Mouse (Mus musculus): ENCODE measurements around the gene Shisa6. TPM values are rescaled to one million over a fixed set of nuclear protein-coding genes. Genes with fewer than 3 reads are reported as not detected.
A peak's percentile ranks its signal among the peaks of the same experiment; 100 is the strongest.
"Not testable (repeated sequence)": the region's sequence is repeated elsewhere in the genome, so short reads cannot be mapped to it uniquely, and the experiment has no call there.

Gene Shisa6
- total RNA-seq, 2 experiments from 2014 or later = 0.07 to 0.46 TPM

GRCm38 (mm10) chr11:66482501-66482900 is 43.3 kb downstream of the Shisa6 start:
- DNase-seq = no peak

DNA sequence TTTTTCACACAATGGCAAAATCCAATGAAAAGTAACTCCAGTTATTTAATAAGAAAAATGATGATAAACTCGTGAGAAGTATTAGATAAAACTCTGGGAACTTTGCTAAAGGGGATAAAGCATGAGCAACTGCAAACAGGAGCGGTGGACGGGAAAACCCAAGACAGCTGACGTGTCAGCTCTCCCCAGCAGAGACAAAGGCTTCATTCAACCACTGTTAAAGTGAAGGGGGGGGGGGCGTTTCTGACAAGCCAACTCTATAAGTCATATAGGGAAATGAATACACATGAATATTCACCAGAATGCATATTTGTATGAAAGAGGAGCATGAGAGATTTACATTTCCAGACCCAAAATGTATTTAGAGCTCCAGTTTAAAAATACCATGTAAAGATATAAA is 83.1 kb downstream of the Shisa6 start:
- no peak for DNase-seq

DNA sequence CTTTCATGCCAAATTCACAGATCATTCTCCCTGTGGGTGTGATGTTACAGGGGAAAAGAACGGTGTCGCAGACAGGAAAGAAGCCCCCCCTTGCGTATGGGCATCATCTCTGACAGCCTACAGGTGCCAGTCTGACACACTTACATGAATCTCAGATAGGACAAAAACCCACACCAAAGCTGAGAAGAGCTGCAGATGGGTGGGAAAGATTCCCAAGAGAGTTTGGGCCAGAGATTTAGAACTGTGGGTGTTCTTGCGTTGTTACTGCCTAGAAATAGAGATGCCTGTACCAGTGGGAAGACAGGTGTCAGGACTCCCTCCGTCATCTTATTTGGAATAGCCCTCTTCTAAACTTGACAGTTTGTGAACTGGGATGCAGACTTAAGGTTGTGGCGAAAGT is 99.6 kb downstream of the Shisa6 start:
- no peak for DNase-seq

- DNase-seq = no peak
These were observed 107.5 kb downstream of the Shisa6 start for GRCm38 (mm10) chr11:66418216-66418615.

DNA sequence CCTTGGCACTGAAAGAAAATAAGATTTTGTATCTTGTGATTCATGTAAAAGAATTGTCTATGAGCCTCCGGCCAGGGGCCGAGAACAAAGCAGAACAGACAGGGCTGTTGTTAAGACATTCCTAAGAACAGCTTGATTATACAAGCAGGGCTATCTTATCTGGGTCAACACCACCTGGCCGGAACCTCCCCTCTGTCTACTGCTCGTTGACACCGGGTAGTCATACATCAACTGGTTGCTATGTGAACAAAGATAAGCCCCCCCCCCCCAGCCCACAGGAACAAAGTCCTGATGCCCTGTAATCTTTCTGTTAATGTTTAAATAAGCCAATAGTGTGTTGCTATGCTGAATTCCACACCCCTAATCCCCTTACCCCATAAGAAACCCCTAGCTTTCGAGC is 117.0 kb downstream of the Shisa6 start:
- DNase-seq = not testable (repeated sequence)

DNA sequence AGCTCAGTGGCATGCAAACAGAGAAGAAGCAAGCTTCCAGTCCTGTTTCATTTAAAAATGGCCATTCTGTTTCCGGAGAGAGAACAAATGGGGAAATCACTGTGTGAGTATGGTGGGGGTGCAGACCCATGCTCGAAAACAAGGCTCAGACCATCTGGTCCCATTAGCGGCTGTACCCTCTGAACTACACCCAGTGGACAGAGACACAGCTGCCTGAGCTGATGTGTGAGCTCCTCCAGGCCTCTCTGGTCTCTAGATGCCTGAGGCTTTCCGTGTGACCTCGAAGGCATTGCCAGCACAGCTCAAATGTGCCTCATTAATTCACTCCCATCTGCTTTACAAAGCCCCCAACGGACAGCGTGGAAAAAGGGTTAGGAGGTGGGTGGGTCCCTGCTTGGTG is 125.7 kb downstream of the Shisa6 start:
- no peak for DNase-seq

DNA sequence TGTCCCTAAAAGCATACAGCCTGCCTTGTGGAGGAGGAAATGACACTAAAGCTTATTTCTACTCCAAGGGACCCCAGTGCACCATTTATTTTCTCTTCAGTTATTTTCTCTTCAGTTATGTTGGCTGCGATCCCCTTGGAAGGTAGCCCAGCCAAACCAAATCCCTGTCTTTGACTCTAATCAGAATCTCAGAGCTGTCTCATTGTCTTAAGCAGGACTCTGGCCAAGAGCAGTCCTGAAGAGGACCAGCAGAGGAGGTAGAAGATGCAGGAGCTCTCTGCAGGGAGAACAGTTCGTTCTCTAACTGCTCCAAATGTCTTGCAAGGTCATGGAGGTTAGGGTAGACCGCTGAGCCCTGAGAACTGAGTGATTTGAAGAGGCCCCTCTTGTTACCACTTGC is 138.2 kb downstream of the Shisa6 start:
- DNase-seq = peak in 1 of 2 experiments; percentile 1

- DNase-seq = no peak
These were observed 154.0 kb downstream of the Shisa6 start for GRCm38 (mm10) chr11:66371796-66372195.

- DNase-seq = no peak
These were observed 156.0 kb downstream of the Shisa6 start for GRCm38 (mm10) chr11:66369764-66370163.

- no peak for DNase-seq
These were observed 158.7 kb downstream of the Shisa6 start for GRCm38 (mm10) chr11:66366809-66367685.

- DNase-seq = no peak
These were observed 166.0 kb downstream of the Shisa6 start for GRCm38 (mm10) chr11:66359811-66360210.

DNA sequence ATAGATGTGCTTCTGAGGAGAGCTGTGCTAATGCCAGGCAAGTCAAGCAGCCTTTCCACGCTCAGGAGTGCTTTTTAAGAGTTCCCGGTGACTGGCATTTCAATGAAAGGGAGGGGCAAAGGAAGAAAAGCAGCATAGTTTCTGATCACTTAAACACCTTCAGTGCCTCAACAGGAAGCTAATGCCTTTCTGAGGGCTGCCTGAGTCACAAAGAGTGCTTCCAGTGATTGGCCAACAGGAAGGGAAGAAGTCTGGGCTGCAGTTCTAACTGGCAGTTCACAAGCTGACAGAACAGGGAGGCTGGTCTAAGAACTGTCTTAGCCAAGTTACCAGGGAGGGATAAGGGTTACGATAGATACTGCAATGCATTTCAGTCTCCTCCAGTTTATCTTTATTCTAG is 180.9 kb downstream of the Shisa6 start:
- DNase-seq = no peak

DNA sequence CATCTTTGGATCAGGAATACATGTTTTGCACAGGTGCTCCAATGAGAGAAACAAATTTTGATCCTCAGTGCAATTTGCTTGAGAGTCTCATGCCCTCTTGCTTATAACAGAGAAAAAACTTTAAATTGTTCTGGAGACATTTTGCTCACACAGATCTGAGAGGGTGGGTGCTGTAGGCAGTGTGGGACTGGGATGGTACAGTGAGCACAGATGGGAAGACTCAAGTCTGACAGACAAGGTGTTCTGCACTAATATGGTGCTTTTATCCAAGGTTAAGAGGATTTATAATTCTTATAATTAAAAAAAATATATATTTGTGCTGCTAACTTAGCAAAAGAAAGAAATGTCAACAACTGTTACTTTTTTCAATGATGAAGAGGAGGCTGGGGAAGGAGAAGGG is 189.5 kb downstream of the Shisa6 start:
- DNase-seq = no peak

- DNase-seq = no peak
These were observed 213.0 kb downstream of the Shisa6 start for GRCm38 (mm10) chr11:66312764-66313163.

DNA sequence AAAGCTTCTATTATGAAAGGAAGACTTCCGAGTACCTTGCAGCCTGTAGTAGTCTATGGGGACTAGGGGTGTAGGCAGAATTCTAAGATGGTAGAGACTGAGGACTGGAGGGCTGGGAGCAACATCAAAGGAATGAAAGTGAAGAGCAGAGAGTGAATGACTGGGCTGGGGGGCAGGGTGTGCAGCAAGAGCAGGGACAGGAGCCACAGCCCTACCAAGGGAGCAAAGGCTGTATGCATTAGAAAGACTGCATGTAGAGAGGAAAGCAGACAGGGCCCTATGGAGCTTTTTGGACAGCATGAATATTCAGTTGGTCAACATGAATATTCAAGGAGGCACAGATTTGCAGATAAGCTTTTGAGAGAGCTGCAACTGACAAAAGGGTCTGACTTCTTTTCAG is 221.4 kb downstream of the Shisa6 start:
- no peak for DNase-seq

- DNase-seq = no peak
These were observed 251.1 kb downstream of the Shisa6 start for GRCm38 (mm10) chr11:66274707-66275081.

DNA sequence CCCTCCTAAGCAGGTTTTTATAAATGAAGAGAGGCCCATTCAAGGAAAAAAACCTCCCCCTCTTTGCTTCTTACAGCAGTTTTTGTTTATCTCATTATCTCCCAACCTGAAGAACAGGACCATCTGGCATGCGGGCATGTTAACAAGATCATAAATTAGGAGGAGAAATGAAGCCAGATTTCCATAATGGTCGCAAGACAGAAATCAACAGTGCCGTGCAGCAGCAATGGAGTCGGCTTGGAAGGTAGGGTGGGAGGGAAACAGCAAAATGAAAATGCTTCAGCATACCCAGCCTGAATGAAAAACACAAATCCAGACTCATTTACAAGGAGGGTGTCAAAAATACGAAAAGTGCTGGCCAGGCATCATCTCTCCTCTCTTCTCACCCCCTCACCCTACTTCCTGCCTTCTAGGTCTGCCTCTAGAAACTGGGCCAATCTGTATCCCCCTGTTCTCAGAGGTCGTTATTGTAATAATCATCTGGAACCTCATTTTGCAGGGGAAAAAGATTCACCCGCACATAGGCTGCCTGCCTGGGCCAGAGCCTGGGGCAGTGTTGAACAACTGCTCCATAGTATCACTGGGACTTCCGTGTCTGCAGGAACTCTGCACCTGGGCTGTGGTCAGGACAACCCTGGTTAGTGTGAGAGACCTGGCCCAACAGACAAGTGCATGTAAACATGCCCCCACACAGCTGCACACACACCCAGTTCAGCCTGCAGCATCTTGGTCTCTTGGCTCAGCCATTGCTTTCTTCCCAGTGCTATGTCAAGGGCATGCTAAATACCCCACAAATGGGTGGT is 251.7 kb downstream of the Shisa6 start:
- no peak for DNase-seq

- DNase-seq = no peak
These were observed 258.7 kb downstream of the Shisa6 start for GRCm38 (mm10) chr11:66267029-66267428.

- no peak for DNase-seq
These were observed 260.3 kb downstream of the Shisa6 start for GRCm38 (mm10) chr11:66265336-66265990.

DNA sequence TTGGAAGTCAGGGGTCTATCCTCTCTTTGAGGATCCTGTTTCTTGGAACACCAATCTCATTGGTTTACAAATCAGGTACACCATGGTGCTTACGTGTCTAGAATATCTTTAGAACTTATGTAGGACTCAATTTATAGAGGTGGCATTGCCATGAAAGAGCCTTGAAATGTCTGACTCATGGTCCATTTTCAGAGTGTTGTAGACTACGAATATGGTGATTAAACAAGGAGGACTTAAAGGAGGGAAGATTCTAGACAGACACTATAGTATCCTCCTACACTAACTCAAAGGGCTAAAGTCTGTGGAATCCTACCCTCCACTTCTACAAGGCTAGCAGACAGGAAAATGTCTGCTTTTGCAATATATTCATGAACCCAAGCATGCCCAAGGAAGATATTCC is 265.6 kb downstream of the Shisa6 start:
- DNase-seq = no peak

GRCm38 (mm10) chr11:66258851-66259250 is 266.9 kb downstream of the Shisa6 start:
- DNase-seq = peak; percentile 58 to 59

GRCm38 (mm10) chr11:66247115-66247514 is 278.6 kb downstream of the Shisa6 start:
- no peak for DNase-seq

DNA sequence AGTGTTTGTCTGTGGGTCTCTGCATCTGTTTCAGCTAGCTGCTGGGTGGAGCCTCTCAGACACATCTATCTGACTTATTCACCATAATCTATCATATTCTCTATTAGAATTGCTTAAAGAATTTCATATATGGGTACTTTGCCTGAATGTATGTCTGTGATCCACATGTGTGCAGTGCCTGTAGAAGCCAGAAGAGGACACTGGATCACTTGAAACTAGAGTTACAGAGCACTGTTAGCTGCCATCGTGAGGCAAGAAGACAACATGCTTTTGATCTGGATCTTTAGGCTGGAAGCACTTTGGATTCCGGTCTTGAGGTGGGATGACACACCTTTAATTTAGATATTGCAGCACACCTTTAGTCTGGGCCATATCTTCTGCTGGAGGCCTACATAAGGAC is 289.2 kb downstream of the Shisa6 start:
- no peak for DNase-seq
